Mouse (Mus musculus): ENCODE results near the gene Gm49721. TPM values are rescaled to one million over a fixed set of nuclear protein-coding genes. Genes with fewer than 3 reads are reported as not detected.
"Not testable (repeated sequence)": the region's sequence is repeated elsewhere in the genome, so short reads cannot be mapped to it uniquely, and the experiment has no call there.

Gene Gm49721
- polyA plus RNA-seq, 1 experiment from 2014 or later, result 0.19 TPM

- not testable (repeated sequence) for H3K9ac ChIP-seq; ATAC-seq (ENCODE audit: low FRiP score, low read depth)
- no CpG with 5 or more reads among the region's 7 CpGs for WGBS
Measured at GRCm38 (mm10) chr17:6997778-6998490, 19.2 kb downstream of the Gm49721 start.

GRCm38 (mm10) chr17:7001790-7002585 is 23.3 kb downstream of the Gm49721 start:
- H3K4me3 ChIP-seq; ATAC-seq (ENCODE audit: low FRiP score, low read depth); H3K4me1 ChIP-seq (replicated peaks); H3K27me3 ChIP-seq; H3K9ac ChIP-seq; H3K4me2 ChIP-seq; H3K9me3 ChIP-seq; H3K27ac ChIP-seq (replicated peaks); H3K36me3 ChIP-seq: not testable (repeated sequence)
- 81% methylated on average over 9 of the region's 12 CpGs for WGBS

More at GRCm38 (mm10) chr17:6997778-6998490, 19.2 kb downstream of the Gm49721 start:
- H3K27ac ChIP-seq (replicated peaks); H3K36me3 ChIP-seq; H3K4me1 ChIP-seq (replicated peaks); H3K9me3 ChIP-seq; H3K27me3 ChIP-seq; H3K4me3 ChIP-seq; H3K4me2 ChIP-seq: not testable (repeated sequence)

GRCm38 (mm10) chr17:7003392-7003791 is 24.7 kb downstream of the Gm49721 start:
- not testable (repeated sequence) for ATAC-seq (ENCODE audit: low FRiP score, low read depth); H3K36me3 ChIP-seq; H3K4me2 ChIP-seq; H3K9me3 ChIP-seq; H3K27me3 ChIP-seq; H3K27ac ChIP-seq (replicated peaks); H3K4me3 ChIP-seq; H3K4me1 ChIP-seq (replicated peaks); H3K9ac ChIP-seq
- no CpG with 5 or more reads among the region's 3 CpGs for WGBS

- not testable (repeated sequence) for H3K9ac ChIP-seq; H3K4me1 ChIP-seq (replicated peaks); ATAC-seq (ENCODE audit: low FRiP score, low read depth); H3K4me3 ChIP-seq; H3K9me3 ChIP-seq; H3K27me3 ChIP-seq; H3K36me3 ChIP-seq; H3K27ac ChIP-seq (replicated peaks); H3K4me2 ChIP-seq
- 76% methylated on average over 3 of the region's 4 CpGs for WGBS
Measured at GRCm38 (mm10) chr17:7005646-7006045, 26.9 kb downstream of the Gm49721 start.

GRCm38 (mm10) chr17:7008885-7009284 is 30.2 kb downstream of the Gm49721 start:
- not testable (repeated sequence) for H3K4me3 ChIP-seq; H3K27ac ChIP-seq (replicated peaks); H3K4me2 ChIP-seq; H3K36me3 ChIP-seq; H3K9me3 ChIP-seq; H3K27me3 ChIP-seq; H3K4me1 ChIP-seq (replicated peaks); ATAC-seq (ENCODE audit: low FRiP score, low read depth); H3K9ac ChIP-seq

GRCm38 (mm10) chr17:7009440-7009839 is 30.7 kb downstream of the Gm49721 start:
- not testable (repeated sequence) for H3K4me1 ChIP-seq (replicated peaks); H3K4me2 ChIP-seq; H3K27ac ChIP-seq (replicated peaks); H3K4me3 ChIP-seq; H3K27me3 ChIP-seq; H3K9me3 ChIP-seq; H3K36me3 ChIP-seq; ATAC-seq (ENCODE audit: low FRiP score, low read depth); H3K9ac ChIP-seq
- WGBS, result no CpG with 5 or more reads among the region's 7 CpGs

- H3K27me3 ChIP-seq; H3K27ac ChIP-seq (replicated peaks); H3K4me3 ChIP-seq; H3K4me1 ChIP-seq (replicated peaks); H3K36me3 ChIP-seq; ATAC-seq (ENCODE audit: low FRiP score, low read depth); H3K9me3 ChIP-seq; H3K9ac ChIP-seq; H3K4me2 ChIP-seq: not testable (repeated sequence)
- WGBS, result 85% methylated on average over 6 of the region's 9 CpGs
Measured at GRCm38 (mm10) chr17:7009901-7010300, 31.2 kb downstream of the Gm49721 start.

- not testable (repeated sequence) for H3K27me3 ChIP-seq; H3K36me3 ChIP-seq; H3K4me1 ChIP-seq (replicated peaks); ATAC-seq (ENCODE audit: low FRiP score, low read depth); H3K9ac ChIP-seq; H3K9me3 ChIP-seq; H3K4me2 ChIP-seq; H3K4me3 ChIP-seq; H3K27ac ChIP-seq (replicated peaks)
- WGBS, result no CpG with 5 or more reads among the region's 1 CpGs
Measured at GRCm38 (mm10) chr17:7014190-7014589, 35.5 kb downstream of the Gm49721 start.

GRCm38 (mm10) chr17:7025257-7025656 is 46.6 kb downstream of the Gm49721 start, which contains the start of gene Gm1604a:
Gm1604a (plus strand) TSS chr17:7025568.
- not testable (repeated sequence) for H3K27ac ChIP-seq (replicated peaks); H3K4me1 ChIP-seq (replicated peaks); H3K4me3 ChIP-seq; H3K27me3 ChIP-seq; H3K9me3 ChIP-seq; H3K36me3 ChIP-seq; H3K9ac ChIP-seq
- WGBS, result 4% methylated on average over 5 of the region's 14 CpGs
- ATAC-seq (ENCODE audit: low FRiP score, low read depth), result peak; percentile 88
- H3K4me2 ChIP-seq, result peak within 1 kb of the TSS; percentile 32; the same call in 1 of the 2 replicates

GRCm38 (mm10) chr17:7025764-7026346 is 47.2 kb downstream of the Gm49721 start:
- H3K4me2 ChIP-seq; H3K9me3 ChIP-seq; H3K27ac ChIP-seq (replicated peaks); H3K9ac ChIP-seq; H3K4me3 ChIP-seq; H3K36me3 ChIP-seq; H3K27me3 ChIP-seq; H3K4me1 ChIP-seq (replicated peaks): not testable (repeated sequence)
- 28% methylated on average over 3 of the region's 14 CpGs for WGBS
- peak; percentile 24; the same call in 1 of the 2 replicates for ATAC-seq (ENCODE audit: low FRiP score, low read depth)

- not testable (repeated sequence) for H3K36me3 ChIP-seq; H3K9me3 ChIP-seq; H3K9ac ChIP-seq; H3K4me1 ChIP-seq (replicated peaks); H3K27me3 ChIP-seq; H3K27ac ChIP-seq (replicated peaks); H3K4me2 ChIP-seq; H3K4me3 ChIP-seq; ATAC-seq (ENCODE audit: low FRiP score, low read depth)
- 70% methylated on average over 5 of the region's 7 CpGs for WGBS
Measured at GRCm38 (mm10) chr17:7030204-7030603, 51.5 kb downstream of the Gm49721 start.

GRCm38 (mm10) chr17:7030622-7031174 is 52.0 kb downstream of the Gm49721 start:
- H3K4me2 ChIP-seq; H3K4me3 ChIP-seq; H3K27me3 ChIP-seq; H3K9ac ChIP-seq; H3K27ac ChIP-seq (replicated peaks); H3K4me1 ChIP-seq (replicated peaks); ATAC-seq (ENCODE audit: low FRiP score, low read depth); H3K9me3 ChIP-seq; H3K36me3 ChIP-seq: not testable (repeated sequence)
- 66% methylated on average over 3 of the region's 6 CpGs for WGBS

Data from hindbrain, embryonic 15.5 days (tissue).